Mouse (Mus musculus) MEL (cell line): Measurements from ENCODE around the gene Phospho1. TPM values are rescaled to one million over a fixed set of nuclear protein-coding genes. Genes with fewer than 3 reads are reported as not detected.

Source experiments
- DNase-seq: peaks from one replicate; pipeline ENCODE4 v3.0.0; 2011; ENCODE audit warnings: low read depth, low spot score
- H3K27ac ChIP-seq: 2 replicates; pipeline ENCODE4 v1.5.1; 2012; ENCODE audit warnings: low read depth, mild to moderate bottlenecking, control low read depth, low read length, moderate library complexity; ENCODE audit not compliant: control insufficient read depth
- H3K27me3 ChIP-seq, 2 experiments: fragments of 150-350 bp in 1 of 2; sonication (generic) in 1 of 2; 2 replicates each; pipeline ENCODE4 v1.6.1; 2012; ENCODE audit warnings: low read length in 2 of 2, mild to moderate bottlenecking in 2 of 2, improper control_type of control experiment in 1 of 2, moderate library complexity in 1 of 2; ENCODE audit not compliant: insufficient read depth in 2 of 2, control insufficient read depth in 1 of 2
- H3K36me3 ChIP-seq, 2 experiments: 2 replicates each; pipeline ENCODE4 v1.6.1; 2012 to 2014; ENCODE audit warnings: low read length in 2 of 2, improper control_type of control experiment in 1 of 2, inconsistent platforms in 1 of 2, mild to moderate bottlenecking in 1 of 2; ENCODE audit not compliant: insufficient read depth in 2 of 2, control insufficient read depth in 1 of 2
- H3K4me1 ChIP-seq, 2 experiments: fragments of 150-350 bp in 1 of 2; sonication (generic) in 1 of 2; 2 replicates each; pipeline ENCODE4 v1.6.1; 2012; ENCODE audit warnings: low read length in 2 of 2, improper control_type of control experiment in 1 of 2, mild to moderate bottlenecking in 1 of 2; ENCODE audit not compliant: insufficient read depth in 2 of 2, control insufficient read depth in 1 of 2
- H3K4me3 ChIP-seq, 2 experiments: fragments of 150-350 bp in 1 of 2; sonication (generic) in 1 of 2; 2 replicates each; pipeline ENCODE4 v1.5.1; 2012; ENCODE audit warnings: low read depth in 2 of 2, low read length in 2 of 2, mild to moderate bottlenecking in 2 of 2, moderate library complexity in 2 of 2, control low read depth in 1 of 2, improper control_type of control experiment in 1 of 2; ENCODE audit not compliant: control insufficient read depth in 1 of 2, insufficient read depth in 1 of 2
- H3K79me2 ChIP-seq: 2 replicates; pipeline ENCODE4 v1.6.1; 2012; ENCODE audit warnings: mild to moderate bottlenecking, low read length, moderate library complexity; ENCODE audit not compliant: control insufficient read depth, poor library complexity, insufficient read depth
- H3K9ac ChIP-seq: 2 replicates; pipeline ENCODE4 v1.6.1; 2012; ENCODE audit warnings: low read depth, mild to moderate bottlenecking, control low read depth, low read length, moderate library complexity; ENCODE audit not compliant: control insufficient read depth, poor library complexity, severe bottlenecking
- H3K9me3 ChIP-seq: fragments of 150-350 bp; sonication (generic); replicated peaks from 2 replicates; pipeline ENCODE4 v1.6.1; 2012; ENCODE audit warnings: mild to moderate bottlenecking, low read length, improper control_type of control experiment, moderate library complexity; ENCODE audit not compliant: insufficient read depth
- BHLHE40 ChIP-seq: IDR thresholded peaks from 2 replicates; pipeline ENCODE4 v1.6.1; 2012; ENCODE audit warnings: low read depth, mild to moderate bottlenecking, inconsistent platforms, low read length, improper control_type of control experiment, borderline replicate concordance
- CHD1 ChIP-seq: IDR thresholded peaks from 2 replicates; pipeline ENCODE4 v1.6.1; 2012; ENCODE audit warnings: low read depth, mild to moderate bottlenecking, inconsistent platforms, low read length, improper control_type of control experiment
- CHD2 ChIP-seq: IDR thresholded peaks from 2 replicates; pipeline ENCODE4 v1.6.1; 2011; ENCODE audit warnings: low read length, improper control_type of control experiment
- CTCF ChIP-seq, 3 experiments: IDR thresholded peaks in 2 of 3; conservative IDR thresholded peaks in 1 of 3; 2 replicates each; pipeline ENCODE4 v1.5.1; 2011 to 2012; ENCODE audit warnings: low read length in 3 of 3, low read depth in 2 of 3, mild to moderate bottlenecking in 2 of 3, improper control_type of control experiment in 1 of 3, inconsistent platforms in 1 of 3, mixed read lengths in 1 of 3, moderate library complexity in 1 of 3; ENCODE audit not compliant: control insufficient read depth in 1 of 3, insufficient read depth in 1 of 3, poor library complexity in 1 of 3, severe bottlenecking in 1 of 3
- E2F4 ChIP-seq: IDR thresholded peaks from 2 replicates; pipeline ENCODE4 v1.6.1; 2011; ENCODE audit warnings: low read depth, low read length, improper control_type of control experiment, borderline replicate concordance
- ELF1 ChIP-seq: IDR thresholded peaks from 2 replicates; pipeline ENCODE4 v1.6.1; 2014; ENCODE audit warnings: low read depth, mild to moderate bottlenecking, inconsistent platforms, low read length, improper control_type of control experiment, moderate library complexity
- EP300 ChIP-seq, 2 experiments: IDR thresholded peaks; 2 replicates each; pipeline ENCODE4 v1.6.1; 2011; ENCODE audit warnings: improper control_type of control experiment in 2 of 2, low read length in 2 of 2, low read depth in 1 of 2, mild to moderate bottlenecking in 1 of 2
- ETS1 ChIP-seq: IDR thresholded peaks from 2 replicates; pipeline ENCODE4 v1.6.1; 2012; ENCODE audit warnings: low read depth, mild to moderate bottlenecking, inconsistent platforms, low read length, improper control_type of control experiment, moderate library complexity
- GABPA ChIP-seq: IDR thresholded peaks from 2 replicates; pipeline ENCODE4 v1.6.1; 2012; ENCODE audit warnings: low read depth, mild to moderate bottlenecking, inconsistent platforms, low read length, improper control_type of control experiment, moderate library complexity
- GATA1 ChIP-seq: IDR thresholded peaks from 2 replicates; pipeline ENCODE4 v1.6.1; 2011; ENCODE audit warnings: low read depth, low read length, improper control_type of control experiment
- HCFC1 ChIP-seq: IDR thresholded peaks from 2 replicates; pipeline ENCODE4 v1.6.1; 2012; ENCODE audit warnings: low read depth, mild to moderate bottlenecking, inconsistent platforms, low read length, improper control_type of control experiment, moderate library complexity
- JUND ChIP-seq: IDR thresholded peaks from 2 replicates; pipeline ENCODE4 v1.6.1; 2011; ENCODE audit warnings: low read depth, mild to moderate bottlenecking, improper control_type of control experiment, low read length
- MAFK ChIP-seq: IDR thresholded peaks from 2 replicates; pipeline ENCODE4 v1.6.1; 2011; ENCODE audit warnings: low read depth, mild to moderate bottlenecking, low read length, improper control_type of control experiment, borderline replicate concordance
- MAX ChIP-seq: IDR thresholded peaks from 2 replicates; pipeline ENCODE4 v1.6.1; 2011; ENCODE audit warnings: low read length, improper control_type of control experiment
- MEF2A ChIP-seq: IDR thresholded peaks from 2 replicates; pipeline ENCODE4 v1.6.1; 2014; ENCODE audit warnings: low read depth, mild to moderate bottlenecking, inconsistent platforms, low read length, improper control_type of control experiment; ENCODE audit not compliant: poor library complexity, insufficient replicate concordance, severe bottlenecking; ENCODE audit errors: extremely low read depth
- MXI1 ChIP-seq: IDR thresholded peaks from 2 replicates; pipeline ENCODE4 v1.6.1; 2011; ENCODE audit warnings: mild to moderate bottlenecking, low read depth, low read length, improper control_type of control experiment
- MYB ChIP-seq: IDR thresholded peaks from 2 replicates; pipeline ENCODE4 v1.6.1; 2011; ENCODE audit warnings: mild to moderate bottlenecking, low read depth, low read length, improper control_type of control experiment
- MYC ChIP-seq: IDR thresholded peaks from 2 replicates; pipeline ENCODE4 v1.6.1; 2011; ENCODE audit warnings: low read depth, mild to moderate bottlenecking, low read length, improper control_type of control experiment, moderate library complexity
- NELFE ChIP-seq: IDR thresholded peaks from 2 replicates; pipeline ENCODE4 v1.6.1; 2011; ENCODE audit warnings: low read depth, low read length, improper control_type of control experiment
- NRF1 ChIP-seq: IDR thresholded peaks from 2 replicates; pipeline ENCODE4 v1.6.1; 2014; ENCODE audit warnings: low read depth, mild to moderate bottlenecking, inconsistent platforms, low read length, improper control_type of control experiment, moderate library complexity; ENCODE audit not compliant: poor library complexity, insufficient read depth, severe bottlenecking
- POLR2A ChIP-seq, 2 experiments: IDR thresholded peaks; 2 replicates each; pipeline ENCODE4 v1.6.1; 2011 to 2012; ENCODE audit warnings: low read length in 2 of 2, mild to moderate bottlenecking in 2 of 2, control low read depth in 1 of 2, improper control_type of control experiment in 1 of 2, low read depth in 1 of 2, moderate library complexity in 1 of 2; ENCODE audit not compliant: control insufficient read depth in 1 of 2, insufficient read depth in 1 of 2, poor library complexity in 1 of 2
- POLR2AphosphoS2 ChIP-seq: IDR thresholded peaks from 2 replicates; pipeline ENCODE4 v1.6.1; 2011; ENCODE audit warnings: low read length, improper control_type of control experiment
- RAD21 ChIP-seq: IDR thresholded peaks from 2 replicates; pipeline ENCODE4 v1.6.1; 2011; ENCODE audit warnings: mild to moderate bottlenecking, low read depth, low read length, improper control_type of control experiment
- RCOR1 ChIP-seq: IDR thresholded peaks from 2 replicates; pipeline ENCODE4 v1.6.1; 2012; ENCODE audit warnings: low read depth, mild to moderate bottlenecking, inconsistent platforms, low read length, improper control_type of control experiment
- SIN3A ChIP-seq: IDR thresholded peaks from 2 replicates; pipeline ENCODE4 v1.6.1; 2012; ENCODE audit warnings: low read length, improper control_type of control experiment, inconsistent platforms
- SMC3 ChIP-seq: IDR thresholded peaks from 2 replicates; pipeline ENCODE4 v1.6.1; 2011; ENCODE audit warnings: low read depth, low read length, improper control_type of control experiment
- TAL1 ChIP-seq: IDR thresholded peaks from 2 replicates; pipeline ENCODE4 v1.6.1; 2012; ENCODE audit warnings: mild to moderate bottlenecking, inconsistent platforms, low read length, moderate library complexity, mixed read lengths
- TBP ChIP-seq: IDR thresholded peaks from 2 replicates; pipeline ENCODE4 v1.8.0; 2011; ENCODE audit warnings: low read depth, low read length, improper control_type of control experiment
- TCF12 ChIP-seq: IDR thresholded peaks from 2 replicates; pipeline ENCODE4 v1.6.1; 2014; ENCODE audit warnings: low read depth, mild to moderate bottlenecking, inconsistent platforms, low read length, improper control_type of control experiment, moderate library complexity
- UBTF ChIP-seq: IDR thresholded peaks from 2 replicates; pipeline ENCODE4 v1.6.1; 2012; ENCODE audit warnings: low read depth, mild to moderate bottlenecking, inconsistent platforms, low read length, improper control_type of control experiment, moderate library complexity, borderline replicate concordance; ENCODE audit not compliant: insufficient read depth
- USF1 ChIP-seq: IDR thresholded peaks from 2 replicates; pipeline ENCODE4 v1.6.1; 2014; ENCODE audit warnings: low read depth, mild to moderate bottlenecking, inconsistent platforms, low read length, improper control_type of control experiment, moderate library complexity
- ZC3H11A ChIP-seq: IDR thresholded peaks from 2 replicates; pipeline ENCODE4 v1.6.1; 2012; ENCODE audit warnings: low read depth, mild to moderate bottlenecking, inconsistent platforms, low read length, improper control_type of control experiment
- ZKSCAN1 ChIP-seq: IDR thresholded peaks from 2 replicates; pipeline ENCODE4 v1.6.1; 2012; ENCODE audit warnings: low read depth, mild to moderate bottlenecking, inconsistent platforms, low read length, improper control_type of control experiment, moderate library complexity
- ZMIZ1 ChIP-seq: IDR thresholded peaks from 2 replicates; pipeline ENCODE4 v1.6.1; 2012; ENCODE audit warnings: low read depth, mild to moderate bottlenecking, inconsistent platforms, low read length, improper control_type of control experiment, moderate library complexity
- ZNF384 ChIP-seq: IDR thresholded peaks from 2 replicates; pipeline ENCODE4 v1.6.1; 2012; ENCODE audit warnings: low read depth, mild to moderate bottlenecking, inconsistent platforms, low read length, improper control_type of control experiment
- polyA plus RNA-seq, 2 experiments: library from polyadenylated mRNA; stranded (reverse) in 1 of 2; unstranded in 1 of 2; fragments of >175 nt in 1 of 2; fragments of >200 nt in 1 of 2; gene quantifications; 2 replicates each; pipeline versions ENCODE4 v1.2.1 to v1.2.4; 2012; ENCODE audit warnings: low replicate concordance in 2 of 2, low read depth in 1 of 2; ENCODE audit not compliant: insufficient read length in 2 of 2, insufficient read depth in 1 of 2, missing spikeins in 1 of 2
- total RNA-seq: library from RNA; depleted of rRNA; stranded (reverse); fragments of 300-350 nt; gene quantifications from 2 replicates; pipeline ENCODE4 v1.2.3, GENCODE M21; 2012

Phospho1 gene
- total and polyA plus RNA-seq, 3 experiments: 15.4 to 76.0 TPM; not detected in 1

DNA sequence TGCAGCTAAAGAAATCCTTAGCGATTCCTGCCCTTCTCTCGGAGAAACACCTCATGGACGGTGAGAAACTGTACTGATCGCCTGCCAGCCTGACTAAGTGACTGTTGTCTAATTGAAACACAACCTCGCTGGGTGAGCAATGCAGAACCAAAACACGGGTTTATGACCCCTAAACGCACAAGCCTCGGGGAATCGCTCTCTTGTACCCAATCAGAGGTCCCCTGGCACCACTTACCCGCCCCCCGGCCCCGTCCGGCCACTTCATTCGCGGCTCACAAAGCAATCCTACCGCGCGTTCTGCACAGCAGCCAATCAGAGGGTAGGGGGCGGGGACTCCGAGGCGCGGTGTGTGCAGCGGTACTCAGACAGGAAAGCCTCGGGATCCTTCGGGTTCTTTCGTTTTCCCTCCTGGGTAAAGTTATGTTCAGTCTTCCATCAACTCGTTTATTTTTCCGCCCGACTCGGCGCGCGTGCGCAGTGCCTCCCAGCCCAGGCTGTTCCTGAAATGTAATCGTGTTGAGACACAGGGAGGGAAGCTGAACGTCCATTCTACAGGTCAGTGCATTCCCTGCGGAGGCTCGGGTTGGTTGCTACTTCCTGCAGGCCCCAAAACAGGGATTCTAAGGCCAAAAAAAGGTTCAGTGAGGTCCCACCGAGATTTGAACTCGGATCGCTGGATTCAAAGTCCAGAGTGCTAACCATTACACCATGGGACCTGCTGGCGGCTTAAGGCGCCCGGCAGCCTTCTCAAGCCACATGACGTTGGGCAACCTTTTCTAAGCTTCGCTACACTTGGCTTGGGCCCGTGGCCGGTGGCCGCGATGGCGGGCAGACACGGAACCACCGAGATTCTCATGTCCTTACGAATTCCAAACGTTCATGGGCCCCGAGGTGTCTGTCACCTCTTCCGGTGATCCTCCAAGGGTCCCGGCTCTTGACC lies 34.5 kb downstream of the Phospho1 start:
- Histone ChIP-seq H3K9me3 (no peaks in the 10 kb centered on the region), H3K9ac (peak overlapping the region; percentile 79), H3K4me3 (peak overlapping the region; percentile 55 to 70), H3K79me2 (peaks cover 8% of the 10 kb centered on the region), H3K36me3 (peaks cover 2 to 30% of the 10 kb centered on the region in 2 experiments), H3K4me1 (peaks cover 8 to 19% of the 10 kb centered on the region in 2 experiments), H3K27me3 (no peaks in the 10 kb centered on the region), H3K27ac (peak overlapping the region; percentile 86)
- DNase-seq: peak; percentile 100
- no peak for TF ChIP-seq RCOR1
- peak; percentile 99 for TF ChIP-seq TBP
- peak; percentile 64 to 77; a peak in 3 of 4 replicates for TF ChIP-seq POLR2A (IDR thresholded peaks at IDR 0.05; ENCODE audit: control insufficient read depth in 1 of 2, insufficient read depth in 1 of 2, low read depth in 1 of 2, low read length in 2 of 2, poor library complexity in 1 of 2)
- TF ChIP-seq ZNF384: no peak
- no peak for TF ChIP-seq JUND
- TF ChIP-seq CTCF (IDR thresholded peaks at IDR 0.05 in 2 of 3, conservative IDR thresholded peaks at IDR 0.05 in 1 of 3; ENCODE audit: control insufficient read depth in 1 of 3, insufficient read depth in 1 of 3, low read depth in 2 of 3, low read length in 3 of 3, poor library complexity in 1 of 3, severe bottlenecking in 1 of 3): no peak
- TF ChIP-seq MEF2A: no peak
- no peak; the same call in 1 of the 2 replicates for TF ChIP-seq CHD1
- peak; percentile 85 for TF ChIP-seq MXI1
- peak; percentile 77 for TF ChIP-seq NELFE
- TF ChIP-seq BHLHE40: no peak
- no peak for TF ChIP-seq SMC3
- peak; percentile 96 for TF ChIP-seq MAFK
- no peak for TF ChIP-seq GABPA
- TF ChIP-seq POLR2AphosphoS2: peak; percentile 91
- no peak for TF ChIP-seq ZC3H11A
- peak; percentile 88 for TF ChIP-seq MAX
- peak; percentile 38; the same call in 1 of the 2 replicates for TF ChIP-seq E2F4
- no peak for TF ChIP-seq MYC
- no peak for TF ChIP-seq UBTF
- peak; percentile 60 for TF ChIP-seq ZMIZ1
- no peak for TF ChIP-seq MYB
- no peak for TF ChIP-seq USF1
- no peak for TF ChIP-seq RAD21
- TF ChIP-seq ELF1: peak; percentile 41; the same call in 1 of the 2 replicates
- TF ChIP-seq NRF1: peak; percentile 94
- no peak for TF ChIP-seq ZKSCAN1
- peak; percentile 56; the same call in 1 of the 2 replicates for TF ChIP-seq CHD2
- TF ChIP-seq HCFC1: peak; percentile 44; the same call in 1 of the 2 replicates
- no peak for TF ChIP-seq TAL1
- no peak; a peak in 1 of 4 replicates for TF ChIP-seq EP300 (IDR thresholded peaks at IDR 0.05; ENCODE audit: low read depth in 1 of 2, low read length in 2 of 2)
- no peak; the same call in none of the 2 replicates for TF ChIP-seq TCF12
- TF ChIP-seq ETS1: 0 out of 2 replicates have a peak, but pooled peaks have one; percentile 4
- TF ChIP-seq SIN3A: peak; percentile 88
- no peak for TF ChIP-seq GATA1
